Mouse (Mus musculus): ENCODE measurements around the gene Ppp1r35. TPM values are rescaled to one million over a fixed set of nuclear protein-coding genes. Genes with fewer than 3 reads are reported as not detected.

Ppp1r35 gene
- polyA plus RNA-seq, 1 experiment from 2014 or later, result 53.4 TPM

- H3K4me2 ChIP-seq (ENCODE audit: low read length), result no peak overlapping the region
- WGBS, result 84% methylated on average over 3 of the region's 3 CpGs
- no peak overlapping the region for H3K27ac ChIP-seq (replicated peaks; ENCODE audit: low read depth, low read length)
- H3K9ac ChIP-seq (replicated peaks; ENCODE audit: low read length), result no peak overlapping the region
- no peaks in the 10 kb centered on the region for H3K9me3 ChIP-seq (ENCODE audit: control insufficient read depth, low read length)
- no peaks in the 10 kb centered on the region for H3K36me3 ChIP-seq (ENCODE audit: control insufficient read depth, insufficient read depth, low read length)
- DNase-seq (no peak), ATAC-seq (ENCODE audit: low FRiP score, low TSS enrichment) (no peak)
- no peak overlapping the region for H3K4me3 ChIP-seq (replicated peaks; ENCODE audit: low read depth, low read length)
- H3K4me1 ChIP-seq (ENCODE audit: control insufficient read depth, insufficient read depth, low read length), result no peaks in the 10 kb centered on the region
- no peaks in the 10 kb centered on the region for H3K27me3 ChIP-seq (ENCODE audit: control insufficient read depth, insufficient read depth, low read length)
Observed at GRCm38 (mm10) chr5:137800917-137801316, 22.3 kb downstream of the Ppp1r35 start.

GRCm38 (mm10) chr5:137806158-137806557 lies 27.5 kb downstream of the Ppp1r35 start:
- H3K9ac ChIP-seq (replicated peaks; ENCODE audit: low read length), result no peak overlapping the region
- H3K4me2 ChIP-seq (ENCODE audit: low read length), result no peak overlapping the region
- no peak for ATAC-seq (ENCODE audit: low FRiP score, low TSS enrichment)
- H3K27ac ChIP-seq (replicated peaks; ENCODE audit: low read depth, low read length), result no peak overlapping the region
- no peaks in the 10 kb centered on the region for H3K36me3 ChIP-seq (ENCODE audit: control insufficient read depth, insufficient read depth, low read length)
- WGBS, result 83% methylated on average over 1 of the region's 1 CpGs
- no peak for DNase-seq
- no peak overlapping the region for H3K4me3 ChIP-seq (replicated peaks; ENCODE audit: low read depth, low read length)
- H3K27me3 ChIP-seq (ENCODE audit: control insufficient read depth, insufficient read depth, low read length), result no peaks in the 10 kb centered on the region
- H3K4me1 ChIP-seq (ENCODE audit: control insufficient read depth, insufficient read depth, low read length), result no peaks in the 10 kb centered on the region
- H3K9me3 ChIP-seq (ENCODE audit: control insufficient read depth, low read length), result no peaks in the 10 kb centered on the region

- Histone ChIP-seq H3K36me3 (ENCODE audit: control insufficient read depth, insufficient read depth, low read length) (no peaks in the 10 kb centered on the region), H3K9me3 (ENCODE audit: control insufficient read depth, low read length) (no peaks in the 10 kb centered on the region), H3K9ac (replicated peaks; ENCODE audit: low read length) (no peak overlapping the region), H3K4me1 (ENCODE audit: control insufficient read depth, insufficient read depth, low read length) (no peaks in the 10 kb centered on the region), H3K27me3 (ENCODE audit: control insufficient read depth, insufficient read depth, low read length) (no peaks in the 10 kb centered on the region), H3K4me3 (replicated peaks; ENCODE audit: low read depth, low read length) (no peak overlapping the region), H3K4me2 (ENCODE audit: low read length) (no peak overlapping the region), H3K27ac (replicated peaks; ENCODE audit: low read depth, low read length) (no peak overlapping the region)
- 87% methylated on average over 5 of the region's 5 CpGs for WGBS
- no peak for ATAC-seq (ENCODE audit: low FRiP score, low TSS enrichment)
- no peak for DNase-seq
Observed at GRCm38 (mm10) chr5:137808316-137808715, 29.7 kb downstream of the Ppp1r35 start.

DNA sequence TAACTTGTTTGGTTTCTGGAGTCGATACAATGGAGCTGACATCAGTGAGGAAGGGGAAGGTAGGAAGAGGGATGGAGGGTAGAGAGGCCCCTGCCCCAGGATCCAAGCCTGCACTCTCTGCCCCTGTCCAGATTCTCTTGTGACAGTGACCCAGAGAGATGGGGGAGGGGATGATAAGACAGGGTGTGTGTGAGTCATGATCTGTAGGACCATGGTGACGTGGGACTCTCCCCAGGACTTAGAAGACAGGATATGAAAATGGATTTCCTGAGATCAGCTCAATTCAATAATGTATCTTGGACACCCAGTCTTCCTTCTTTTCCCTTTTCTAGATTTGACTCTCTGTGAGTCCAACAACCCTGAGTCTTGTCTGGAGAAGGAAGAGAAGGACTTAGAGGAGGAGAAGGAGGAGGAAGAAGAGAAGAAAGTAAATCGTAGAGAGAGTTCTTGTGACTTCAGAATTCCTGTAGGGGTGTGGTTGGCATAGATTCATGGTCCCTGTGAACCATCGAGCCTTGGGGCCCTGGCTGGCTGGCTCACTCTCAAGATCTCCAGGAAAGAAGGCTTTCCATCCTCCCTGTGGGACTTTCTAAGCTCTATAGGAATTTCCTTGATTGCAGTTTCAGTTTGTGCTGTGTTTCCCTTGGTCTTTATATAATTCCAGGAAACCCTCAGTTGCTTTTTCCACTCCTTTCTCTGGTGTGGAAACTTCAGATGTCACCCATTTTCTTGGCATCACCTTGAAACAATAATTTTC lies 39.0 kb downstream of the Ppp1r35 start:
- DNase-seq (no peak), ATAC-seq (ENCODE audit: low FRiP score, low TSS enrichment) (no peak)
- Histone ChIP-seq H3K9ac (replicated peaks; ENCODE audit: low read length) (no peak overlapping the region), H3K4me3 (replicated peaks; ENCODE audit: low read depth, low read length) (no peak overlapping the region), H3K9me3 (ENCODE audit: control insufficient read depth, low read length) (no peaks in the 10 kb centered on the region), H3K27me3 (ENCODE audit: control insufficient read depth, insufficient read depth, low read length) (no peaks in the 10 kb centered on the region), H3K4me2 (ENCODE audit: low read length) (no peak overlapping the region), H3K4me1 (ENCODE audit: control insufficient read depth, insufficient read depth, low read length) (no peaks in the 10 kb centered on the region), H3K36me3 (ENCODE audit: control insufficient read depth, insufficient read depth, low read length) (no peaks in the 10 kb centered on the region), H3K27ac (replicated peaks; ENCODE audit: low read depth, low read length) (no peak overlapping the region)
- WGBS, result 75% methylated on average over 4 of the region's 4 CpGs

DNA sequence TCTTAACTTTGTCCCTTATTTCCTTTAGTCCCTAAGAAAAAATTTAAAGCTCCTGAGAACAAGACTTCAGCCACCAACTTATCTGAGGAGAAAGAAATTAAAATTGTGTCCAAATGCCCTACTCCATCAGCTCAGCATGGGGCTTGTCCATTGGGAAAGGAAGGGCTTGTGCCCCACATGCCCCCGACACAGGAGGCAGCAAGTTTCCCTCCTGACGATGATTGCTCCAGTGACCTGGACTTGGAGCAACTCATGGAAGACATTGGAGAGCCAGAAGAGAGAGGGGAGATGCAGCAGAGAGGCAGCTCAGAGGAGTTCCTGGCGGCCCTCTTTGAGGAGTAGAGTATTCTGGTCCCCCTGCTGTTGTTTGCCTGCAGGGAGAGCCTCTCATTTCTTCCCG lies 43.5 kb downstream of the Ppp1r35 start:
- DNase-seq, result no peak
- Histone ChIP-seq H3K9me3 (ENCODE audit: control insufficient read depth, low read length) (no peaks in the 10 kb centered on the region), H3K36me3 (ENCODE audit: control insufficient read depth, insufficient read depth, low read length) (no peaks in the 10 kb centered on the region), H3K4me3 (replicated peaks; ENCODE audit: low read depth, low read length) (no peak overlapping the region), H3K4me1 (ENCODE audit: control insufficient read depth, insufficient read depth, low read length) (no peaks in the 10 kb centered on the region), H3K4me2 (ENCODE audit: low read length) (no peak overlapping the region), H3K9ac (replicated peaks; ENCODE audit: low read length) (no peak overlapping the region), H3K27me3 (ENCODE audit: control insufficient read depth, insufficient read depth, low read length) (no peaks in the 10 kb centered on the region), H3K27ac (replicated peaks; ENCODE audit: low read depth, low read length) (no peak overlapping the region)
- WGBS, result 75% methylated on average over 4 of the region's 4 CpGs
- ATAC-seq (ENCODE audit: low FRiP score, low TSS enrichment), result no peak

GRCm38 (mm10) chr5:137822602-137823001 lies 44.0 kb downstream of the Ppp1r35 start:
- Histone ChIP-seq H3K27ac (replicated peaks; ENCODE audit: low read depth, low read length) (no peak overlapping the region), H3K36me3 (ENCODE audit: control insufficient read depth, insufficient read depth, low read length) (no peaks in the 10 kb centered on the region), H3K4me1 (ENCODE audit: control insufficient read depth, insufficient read depth, low read length) (no peaks in the 10 kb centered on the region), H3K9me3 (ENCODE audit: control insufficient read depth, low read length) (no peaks in the 10 kb centered on the region), H3K4me3 (replicated peaks; ENCODE audit: low read depth, low read length) (no peak overlapping the region), H3K27me3 (ENCODE audit: control insufficient read depth, insufficient read depth, low read length) (no peaks in the 10 kb centered on the region), H3K9ac (replicated peaks; ENCODE audit: low read length) (no peak overlapping the region), H3K4me2 (ENCODE audit: low read length) (no peak overlapping the region)
- WGBS, result 71% methylated on average over 1 of the region's 1 CpGs
- DNase-seq, result no peak
- ATAC-seq (ENCODE audit: low FRiP score, low TSS enrichment), result no peak

DNA sequence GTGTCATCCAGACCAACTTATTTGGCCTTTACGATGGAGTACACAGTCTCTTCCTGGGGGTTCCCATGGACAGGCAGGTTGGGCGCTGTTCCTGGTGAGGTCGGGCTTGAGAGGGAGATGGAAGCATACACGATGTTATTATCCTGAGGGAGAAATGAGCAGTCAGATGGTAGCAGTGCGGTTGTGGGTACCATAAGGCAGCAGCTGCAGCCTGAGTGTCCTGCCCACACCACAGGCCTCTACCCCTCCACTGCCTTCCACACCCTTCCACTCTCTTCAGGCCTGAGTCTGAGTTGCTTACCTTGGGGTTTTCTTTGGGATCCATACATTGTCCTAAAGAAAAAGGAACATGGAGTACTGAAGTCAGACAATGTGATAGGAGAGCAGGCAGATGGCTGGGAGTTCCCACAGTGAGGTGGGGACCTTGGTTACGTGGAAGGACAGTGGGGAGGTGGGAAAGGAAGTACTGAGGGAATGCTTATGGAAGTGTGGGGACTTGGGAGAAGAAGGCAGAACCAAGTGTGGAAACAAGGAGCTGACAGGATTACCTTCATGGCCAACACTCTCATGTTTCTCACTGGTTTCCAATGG lies 44.9 kb downstream of the Ppp1r35 start:
- 89% methylated on average over 6 of the region's 6 CpGs for WGBS
- DNase-seq (no peak), ATAC-seq (ENCODE audit: low FRiP score, low TSS enrichment) (no peak)
- Histone ChIP-seq H3K9me3 (ENCODE audit: control insufficient read depth, low read length) (no peaks in the 10 kb centered on the region), H3K27ac (replicated peaks; ENCODE audit: low read depth, low read length) (no peak overlapping the region), H3K4me1 (ENCODE audit: control insufficient read depth, insufficient read depth, low read length) (no peaks in the 10 kb centered on the region), H3K27me3 (ENCODE audit: control insufficient read depth, insufficient read depth, low read length) (no peaks in the 10 kb centered on the region), H3K4me3 (replicated peaks; ENCODE audit: low read depth, low read length) (no peak overlapping the region), H3K9ac (replicated peaks; ENCODE audit: low read length) (no peak overlapping the region), H3K36me3 (ENCODE audit: control insufficient read depth, insufficient read depth, low read length) (no peaks in the 10 kb centered on the region), H3K4me2 (ENCODE audit: low read length) (no peak overlapping the region)

DNA sequence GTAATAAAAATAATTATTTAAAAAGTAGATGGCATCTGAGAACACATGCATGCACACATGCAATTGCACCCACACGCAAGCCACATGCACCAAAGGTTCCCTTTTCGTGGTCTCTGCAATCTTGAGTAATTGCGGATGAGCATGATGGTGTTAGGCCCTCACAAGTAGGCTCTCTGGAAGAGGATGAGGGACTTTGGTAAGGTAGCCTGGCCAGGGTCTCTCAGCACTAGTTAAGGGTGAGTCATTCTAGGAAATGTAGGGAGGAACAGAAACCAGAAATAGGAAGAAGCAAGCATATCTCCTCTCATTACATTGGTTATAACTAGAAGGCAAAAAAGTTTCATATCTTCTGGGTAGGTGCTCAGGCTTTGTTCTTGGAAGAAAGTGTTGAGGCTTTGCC lies 46.4 kb downstream of the Ppp1r35 start:
- WGBS, result 92% methylated on average over 3 of the region's 3 CpGs
- no peak for ATAC-seq (ENCODE audit: low FRiP score, low TSS enrichment)
- no peak overlapping the region for H3K9ac ChIP-seq (replicated peaks; ENCODE audit: low read length)

DNA sequence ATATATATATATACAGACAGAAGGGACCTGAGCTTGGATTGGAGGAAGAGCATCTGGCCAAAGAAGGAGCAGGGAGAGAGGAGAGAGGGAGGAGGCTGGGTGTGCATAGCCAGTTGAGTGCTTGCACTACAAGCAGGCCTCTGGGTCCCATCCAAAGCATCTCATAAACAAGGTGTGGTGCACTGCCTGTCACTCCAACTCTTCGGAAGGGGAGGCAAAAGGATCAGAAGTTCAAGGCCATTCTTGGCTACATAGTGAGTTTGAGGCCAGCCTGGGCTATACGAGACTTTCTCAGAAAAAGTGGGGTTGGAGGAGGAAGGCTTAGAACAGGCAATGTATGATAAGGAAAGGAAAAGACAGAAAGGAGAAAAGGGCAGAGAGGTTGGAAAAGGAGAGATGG lies 47.3 kb downstream of the Ppp1r35 start:
- Histone ChIP-seq H3K4me1 (ENCODE audit: control insufficient read depth, insufficient read depth, low read length) (no peaks in the 10 kb centered on the region), H3K27me3 (ENCODE audit: control insufficient read depth, insufficient read depth, low read length) (no peaks in the 10 kb centered on the region), H3K9ac (replicated peaks; ENCODE audit: low read length) (no peak overlapping the region), H3K36me3 (ENCODE audit: control insufficient read depth, insufficient read depth, low read length) (no peaks in the 10 kb centered on the region), H3K9me3 (ENCODE audit: control insufficient read depth, low read length) (no peaks in the 10 kb centered on the region), H3K27ac (replicated peaks; ENCODE audit: low read depth, low read length) (no peak overlapping the region), H3K4me3 (replicated peaks; ENCODE audit: low read depth, low read length) (no peak overlapping the region), H3K4me2 (ENCODE audit: low read length) (no peak overlapping the region)
- ATAC-seq (ENCODE audit: low FRiP score, low TSS enrichment) (no peak), DNase-seq (no peak)
- WGBS, result 91% methylated on average over 2 of the region's 2 CpGs

More for the DNA sequence above, 46.4 kb downstream of the Ppp1r35 start:
- no peaks in the 10 kb centered on the region for H3K9me3 ChIP-seq (ENCODE audit: control insufficient read depth, low read length)
- H3K4me2 ChIP-seq (ENCODE audit: low read length), result no peak overlapping the region
- no peaks in the 10 kb centered on the region for H3K27me3 ChIP-seq (ENCODE audit: control insufficient read depth, insufficient read depth, low read length)
- H3K4me1 ChIP-seq (ENCODE audit: control insufficient read depth, insufficient read depth, low read length), result no peaks in the 10 kb centered on the region
- H3K4me3 ChIP-seq (replicated peaks; ENCODE audit: low read depth, low read length), result no peak overlapping the region
- no peak overlapping the region for H3K27ac ChIP-seq (replicated peaks; ENCODE audit: low read depth, low read length)
- H3K36me3 ChIP-seq (ENCODE audit: control insufficient read depth, insufficient read depth, low read length), result no peaks in the 10 kb centered on the region
- DNase-seq, result no peak

Measured in midbrain, embryonic 14.5 days (tissue).